Mouse (Mus musculus): ENCODE measurements around the gene Olfr1393. TPM values are rescaled to one million over a fixed set of nuclear protein-coding genes. Genes with fewer than 3 reads are reported as not detected.

The Olfr1393 gene
- total RNA-seq (2023) = 1 to 10 TPM; 1.2 to 1.5 TPM

GRCm38 (mm10) chr11:49278222-49278621 is at the start of gene Olfr1393:
Olfr1393 (plus strand) TSS chr11:49278304.

GRCm38 (mm10) chr11:49243727-49244594 is 34.1 kb upstream of the Olfr1393 start, which contains the start of gene Mgat1:
Mgat1 (plus strand) TSS chr11:49244191.

GRCm38 (mm10) chr11:49284982-49285381 is 6.9 kb downstream of the Olfr1393 start, which contains the start of gene Olfr1392:
Olfr1392 (plus strand) TSS chr11:49285282.

GRCm38 (mm10) chr11:49304441-49304840 is 26.3 kb downstream of the Olfr1393 start, which contains the start of gene Olfr10:
Olfr10 (plus strand) TSS chr11:49304741.

GRCm38 (mm10) chr11:49322442-49322841 is 44.3 kb downstream of the Olfr1393 start, which contains the start of gene Olfr1391:
Olfr1391 (plus strand) TSS chr11:49322742.

Other genes with a start within 250 kb of the Olfr1393 start
- gene 9930111J21Rik2, start 227.1 kb upstream of the Olfr1393 start, total RNA-seq (2023) = 100 to 1,000 TPM; 132 to 158 TPM
- 1 to 10 TPM; 3.6 to 5.1 TPM for gene Tgtp2, start 214.1 kb upstream of the Olfr1393 start, total RNA-seq (2023)
- gene Ifi47, start 201.7 kb upstream of the Olfr1393 start, total RNA-seq (2023) = 10 to 100 TPM; 37.3 to 48.6 TPM
- gene Olfr1396, start 163.4 kb upstream of the Olfr1393 start, total RNA-seq (2023) = not detected
- gene Olfr1395, start 136.0 kb upstream of the Olfr1393 start, total RNA-seq (2023) = not detected
- not detected for gene Olfr1394, start 123.9 kb upstream of the Olfr1393 start, total RNA-seq (2023)
- gene Btnl9, start 91.1 kb upstream of the Olfr1393 start, total RNA-seq (2023) = not detected
- 100 to 1,000 TPM; 127 to 140 TPM for gene Zfp62, start 75.0 kb upstream of the Olfr1393 start, total RNA-seq (2023)
- 100 to 1,000 TPM; 206 to 251 TPM for gene Mgat1, start 34.1 kb upstream of the Olfr1393 start, total RNA-seq (2023)
- gene Olfr1392, start 7.0 kb downstream of the Olfr1393 start, total RNA-seq (2023) = under 1 TPM; 0.21 to 0.52 TPM
- not detected for gene Olfr10, start 26.4 kb downstream of the Olfr1393 start, total RNA-seq (2023)
- gene Olfr1391, start 44.4 kb downstream of the Olfr1393 start, total RNA-seq (2023) = not detected
- not detected for gene Olfr1390, start 56.9 kb downstream of the Olfr1393 start, total RNA-seq (2023)
- gene Olfr1389, start 144.8 kb downstream of the Olfr1393 start, total RNA-seq (2023) = not detected
- under 1 TPM; 0.64 to 0.92 TPM for gene Olfr1388, start 158.3 kb downstream of the Olfr1393 start, total RNA-seq (2023)
- gene Olfr1387, start 177.0 kb downstream of the Olfr1393 start, total RNA-seq (2023) = not detected
- not detected for gene Olfr1386, start 186.7 kb downstream of the Olfr1393 start, total RNA-seq (2023)
- gene Olfr1385, start 210.8 kb downstream of the Olfr1393 start, total RNA-seq (2023) = not detected
- not detected for gene Olfr1384, start 228.4 kb downstream of the Olfr1393 start, total RNA-seq (2023)
- not detected for gene Olfr1383, start 241.3 kb downstream of the Olfr1393 start, total RNA-seq (2023)
- gene Olfr1382, start 249.9 kb downstream of the Olfr1393 start, total RNA-seq (2023) = not detected

All from B cell, adult 67 days (primary cell).